Mouse (Mus musculus): ENCODE data around the gene Kcnrg. TPM values are rescaled to one million over a fixed set of nuclear protein-coding genes. Genes with fewer than 3 reads are reported as not detected.

Gene Kcnrg
- polyA plus RNA-seq, 1 experiment from 2014 or later: 3.4 TPM

DNA sequence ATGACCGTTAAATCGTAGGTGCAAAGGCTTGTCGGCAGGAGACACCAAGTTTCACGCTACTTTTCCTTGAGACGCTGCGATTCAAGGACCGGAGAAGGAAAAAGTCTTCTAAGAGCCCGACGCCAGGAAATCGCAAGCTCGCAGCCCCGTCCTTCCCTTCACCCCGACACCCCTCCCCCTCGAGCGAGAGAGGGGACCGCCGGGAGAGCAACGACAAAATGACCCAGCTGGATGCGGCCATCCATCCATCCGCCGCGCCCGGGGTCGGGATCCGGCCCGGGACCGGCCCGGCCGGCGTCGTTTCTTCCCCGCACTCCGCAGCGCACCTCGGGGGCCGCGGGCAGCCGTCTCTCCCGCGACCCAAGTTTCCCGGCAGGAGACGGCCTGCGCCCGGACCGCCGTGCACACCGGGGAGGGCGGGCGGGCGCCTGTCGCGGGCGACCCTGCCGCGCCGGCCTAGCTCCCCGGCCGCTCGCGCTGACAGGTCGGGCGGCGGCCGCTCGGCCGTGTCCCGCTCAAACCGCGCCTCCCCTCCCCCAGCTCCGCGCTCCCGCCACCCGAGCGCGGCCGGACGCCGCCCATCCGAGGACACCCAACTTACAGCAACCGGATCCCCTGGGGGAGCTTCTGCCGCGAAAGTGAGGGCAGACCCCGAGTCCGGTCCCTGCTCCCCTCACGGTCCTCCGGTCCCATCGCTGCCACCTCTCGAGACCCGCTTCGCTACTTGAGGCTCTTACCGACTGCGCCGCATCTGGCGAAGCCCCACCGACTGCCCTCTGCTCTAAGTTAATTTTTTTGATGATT, 40.8 kb downstream of the Kcnrg start:
- Histone ChIP-seq H3K36me3 (no peaks in the 10 kb centered on the region), H3K4me3 (replicated peaks) (peak overlapping the region; percentile 94), H3K4me2 (replicated peaks) (peak overlapping the region; percentile 84), H3K4me1 (replicated peaks) (0 out of 2 replicates have a peak, but pooled peaks cover 5% of the 10 kb centered on the region), H3K27me3 (no peaks in the 10 kb centered on the region), H3K27ac (peak overlapping the region; percentile 89), H3K9ac (replicated peaks) (peak overlapping the region; percentile 92), H3K9me3 (no peaks in the 10 kb centered on the region)
- WGBS: under 1% methylated on average over 84 of the region's 95 CpGs
- peak; percentile 79 for ATAC-seq

DNA sequence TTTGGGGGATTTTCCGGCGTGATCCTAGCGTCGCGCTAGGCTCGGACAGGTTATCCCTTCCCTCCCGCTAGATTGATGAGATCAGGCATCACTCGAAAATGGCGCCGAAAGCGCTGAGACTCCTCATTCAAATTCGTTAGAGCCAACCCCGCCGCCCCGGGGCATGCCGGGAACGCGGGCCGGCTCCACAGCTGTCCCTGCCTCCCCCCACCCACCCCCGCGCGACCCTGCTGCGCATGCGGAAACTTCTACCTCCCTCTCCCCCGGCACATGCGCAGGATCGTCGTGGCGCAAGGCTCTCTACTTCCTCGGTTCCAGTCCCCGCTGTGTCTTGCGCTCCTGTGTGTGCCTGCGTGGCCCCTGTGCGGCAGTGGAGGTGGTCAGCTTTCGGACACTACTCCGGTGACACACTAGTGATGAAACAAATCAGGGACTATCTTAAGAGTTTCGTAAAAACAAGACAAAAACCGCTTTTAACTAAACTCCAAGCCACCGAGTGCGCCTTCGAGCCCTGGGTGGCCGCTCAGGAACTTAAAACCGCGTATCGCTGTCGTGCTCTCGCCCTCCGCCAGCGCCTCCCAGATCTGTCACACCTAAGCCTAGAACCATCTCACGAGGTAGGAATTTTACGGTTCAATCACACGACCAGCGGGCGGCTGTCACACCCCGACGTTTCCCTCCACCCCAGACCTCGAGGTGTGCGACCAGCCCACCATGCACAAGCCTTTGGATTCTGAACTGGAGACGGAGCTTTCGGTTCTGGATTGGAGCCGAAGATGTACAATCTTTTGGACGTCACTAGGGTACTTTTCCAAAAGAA, 41.6 kb downstream of the Kcnrg start:
- Histone ChIP-seq H3K36me3 (no peaks in the 10 kb centered on the region), H3K4me2 (replicated peaks) (peak overlapping the region; percentile 84), H3K9me3 (no peaks in the 10 kb centered on the region), H3K4me1 (replicated peaks) (0 out of 2 replicates have a peak, but pooled peaks cover 5% of the 10 kb centered on the region), H3K9ac (replicated peaks) (peak overlapping the region; percentile 92), H3K27me3 (no peaks in the 10 kb centered on the region), H3K4me3 (replicated peaks) (peak overlapping the region; percentile 94), H3K27ac (peak overlapping the region; percentile 89)
- ATAC-seq: peak; percentile 95
- 3% methylated on average over 62 of the region's 62 CpGs for WGBS

DNA sequence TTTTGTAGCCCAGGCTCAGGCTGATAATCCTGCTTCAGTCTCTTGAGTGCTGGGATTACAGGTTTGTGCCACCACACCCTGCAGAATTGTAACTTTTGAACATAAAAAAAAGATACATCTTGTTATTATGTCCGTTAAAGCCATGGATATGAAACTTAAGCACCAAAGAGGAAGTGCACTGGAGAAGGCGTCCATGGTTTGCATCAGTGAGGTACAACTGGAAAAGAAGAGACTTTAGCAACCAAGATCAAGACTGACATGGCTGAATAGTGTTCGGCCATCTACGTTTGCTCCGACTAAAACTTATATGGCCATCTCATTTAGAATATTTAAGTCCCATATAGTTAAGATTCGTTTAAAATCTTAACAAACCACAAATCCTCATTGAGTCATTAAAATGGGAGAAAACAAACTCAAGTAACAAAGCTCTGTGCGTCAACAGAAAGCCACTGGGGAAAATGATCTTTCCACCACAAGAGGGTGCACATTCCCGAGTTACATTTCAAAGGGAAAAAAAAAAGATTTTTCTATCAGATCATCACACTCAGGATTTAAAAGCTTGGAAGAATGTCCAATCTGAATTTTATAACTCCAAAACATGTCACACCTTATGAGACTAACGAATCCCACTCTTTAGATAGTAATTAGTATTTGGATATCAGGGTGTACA, 43.2 kb downstream of the Kcnrg start:
- H3K9me3 ChIP-seq: no peaks in the 10 kb centered on the region
- H3K27ac ChIP-seq: no peak overlapping the region
- H3K9ac ChIP-seq (replicated peaks): no peak overlapping the region
- H3K27me3 ChIP-seq: no peaks in the 10 kb centered on the region
- no peak overlapping the region for H3K4me2 ChIP-seq (replicated peaks)
- ATAC-seq: no peak
- no peak overlapping the region for H3K4me3 ChIP-seq (replicated peaks)
- 0 out of 2 replicates have a peak, but pooled peaks cover 5% of the 10 kb centered on the region for H3K4me1 ChIP-seq (replicated peaks)
- no peaks in the 10 kb centered on the region for H3K36me3 ChIP-seq
- 43% methylated on average over 9 of the region's 9 CpGs for WGBS

DNA sequence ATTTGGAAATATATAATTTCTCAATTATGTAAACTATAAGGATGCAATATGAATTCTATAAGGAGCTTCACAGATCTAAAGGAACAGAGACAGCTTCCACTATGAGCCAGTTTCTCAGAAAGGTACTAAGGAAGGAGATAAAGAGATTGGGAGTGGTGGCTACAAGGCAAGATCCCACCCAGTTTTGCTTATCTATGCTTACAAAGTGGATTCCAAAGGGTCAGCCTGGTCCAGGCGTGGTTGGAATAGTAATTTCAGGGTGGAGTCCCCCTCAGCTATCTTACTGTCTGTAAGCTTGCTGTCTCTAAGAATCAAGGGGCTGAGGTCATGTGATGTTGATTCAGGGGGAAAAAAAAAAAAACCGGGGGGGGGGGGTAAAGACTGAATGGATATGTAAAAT, 49.2 kb downstream of the Kcnrg start:
- Histone ChIP-seq H3K36me3 (no peaks in the 10 kb centered on the region), H3K4me2 (replicated peaks) (no peak overlapping the region), H3K9me3 (no peaks in the 10 kb centered on the region), H3K27ac (no peak overlapping the region), H3K27me3 (no peaks in the 10 kb centered on the region), H3K4me3 (replicated peaks) (no peak overlapping the region), H3K9ac (replicated peaks) (no peak overlapping the region), H3K4me1 (replicated peaks) (no peaks in the 10 kb centered on the region)
- 53% methylated on average over 2 of the region's 2 CpGs for WGBS
- no peak for ATAC-seq

DNA sequence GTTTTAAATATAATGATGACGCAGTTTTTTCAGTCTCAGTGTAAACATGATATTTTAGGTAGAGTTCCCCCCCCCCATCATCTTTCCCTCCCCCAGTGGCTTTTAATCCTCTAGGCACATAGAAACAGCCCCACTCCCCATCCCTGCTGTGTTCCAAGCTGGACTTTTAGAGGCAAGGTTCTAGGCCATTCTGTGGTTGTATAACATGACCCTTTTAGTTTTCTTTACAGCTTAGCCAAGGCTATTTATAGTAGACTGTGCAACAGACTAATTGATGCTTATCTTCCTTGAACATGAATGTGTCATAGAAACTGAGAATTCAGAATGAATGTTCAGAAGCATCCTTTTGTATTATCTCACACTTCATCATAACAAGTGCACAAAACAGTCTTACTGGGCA, 54.2 kb downstream of the Kcnrg start:
- Histone ChIP-seq H3K4me1 (replicated peaks) (no peaks in the 10 kb centered on the region), H3K4me2 (replicated peaks) (no peak overlapping the region), H3K27ac (no peak overlapping the region), H3K4me3 (replicated peaks) (no peak overlapping the region), H3K27me3 (no peaks in the 10 kb centered on the region), H3K36me3 (no peaks in the 10 kb centered on the region), H3K9ac (replicated peaks) (no peak overlapping the region), H3K9me3 (no peaks in the 10 kb centered on the region)
- no peak for ATAC-seq
- 94% methylated on average over 1 of the region's 1 CpGs for WGBS

DNA sequence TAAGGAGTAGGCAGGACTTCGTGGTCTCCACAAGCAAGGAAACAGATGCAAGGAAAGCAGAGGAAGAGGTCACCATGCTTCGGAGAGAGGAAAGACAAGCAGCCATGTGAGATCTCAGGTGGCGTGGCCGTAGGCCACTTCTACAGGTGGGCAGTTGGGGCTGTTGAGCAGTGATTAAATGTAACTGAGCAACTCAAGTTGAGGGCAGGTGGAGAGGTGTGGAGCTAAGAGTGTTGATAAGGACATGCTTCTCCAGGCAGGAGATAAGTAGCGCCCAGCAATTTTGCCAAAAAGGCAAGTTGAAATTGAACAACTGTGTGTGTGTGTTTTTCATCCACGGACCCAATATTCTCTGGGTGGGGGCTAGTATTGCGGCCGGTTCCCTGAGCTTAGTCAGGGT, 55.0 kb downstream of the Kcnrg start:
- Histone ChIP-seq H3K4me1 (replicated peaks) (no peaks in the 10 kb centered on the region), H3K9ac (replicated peaks) (no peak overlapping the region), H3K4me2 (replicated peaks) (no peak overlapping the region), H3K27ac (no peak overlapping the region), H3K27me3 (no peaks in the 10 kb centered on the region), H3K36me3 (no peaks in the 10 kb centered on the region), H3K4me3 (replicated peaks) (no peak overlapping the region), H3K9me3 (no peaks in the 10 kb centered on the region)
- no peak for ATAC-seq
- WGBS: 91% methylated on average over 8 of the region's 8 CpGs

MicroRNA genes within 50 kb of the gene (microRNA counts, 519-probe panel; counts per million panel counts)
- microRNA mmu-miR-15a (6,215 counts per million, percentile 96 among the panel's probes with 10 or more counts), microRNA mmu-miR-16 (7,390 counts per million, percentile 99 among the panel's probes with 10 or more counts)

Small RNA genes within 50 kb of the gene (microRNA-seq; reads per million reads assigned to microRNA genes)
- gene Mir15a: 3,933 reads per million, percentile 89 among the genes with 10 or more reads in this experiment
- gene Mir16-1: 2,363 reads per million, percentile 85 among the genes with 10 or more reads in this experiment

Other genes starting within 250 kb of the Kcnrg start
- gene Ebpl, start 247.0 kb upstream of the Kcnrg start, polyA plus RNA-seq (2015; fragmentation: Nextera tagmentation; extraction: Ambion mirVana): 9.0 and 9.3 TPM in 2 replicates
- 76.7 and 79.1 TPM in 2 replicates for gene Kpna3, start 167.6 kb upstream of the Kcnrg start, polyA plus RNA-seq (2015; fragmentation: Nextera tagmentation; extraction: Ambion mirVana)
- 31.2 and 34.4 TPM in 2 replicates for gene Spryd7, start 50.6 kb upstream of the Kcnrg start, polyA plus RNA-seq (2015; fragmentation: Nextera tagmentation; extraction: Ambion mirVana)
- 48.4 and 54.0 TPM in 2 replicates for gene Trim13, start 9.2 kb upstream of the Kcnrg start, polyA plus RNA-seq (2015; fragmentation: Nextera tagmentation; extraction: Ambion mirVana)